Mouse (Mus musculus): ENCODE data around the gene Mindy4b-ps. TPM values are rescaled to one million over a fixed set of nuclear protein-coding genes. Genes with fewer than 3 reads are reported as not detected.
"Not testable (repeated sequence)": the region's sequence is repeated elsewhere in the genome, so short reads cannot be mapped to it uniquely, and the experiment has no call there.

Mindy4b-ps gene
- polyA plus RNA-seq (2016; fragmentation: Nextera tagmentation; extraction: Ambion mirVana), result 0.29 TPM in 1 of 2 replicates, not detected in the other

- no peak within 1 kb of the TSS for H3K27ac ChIP-seq
- no peaks in the 10 kb centered on the region for H3K27me3 ChIP-seq
- H3K9me3 ChIP-seq, result no peaks in the 10 kb centered on the region
- ATAC-seq (ENCODE audit: insufficient number of reproducible peaks, insufficient read depth, low FRiP score, low TSS enrichment), result no peak
- no peak within 1 kb of the TSS for H3K4me2 ChIP-seq (replicated peaks)
- no peaks in the 10 kb centered on the region for H3K36me3 ChIP-seq
- 58% methylated on average over 4 of the region's 4 CpGs for WGBS
- H3K4me3 ChIP-seq, result no peak within 1 kb of the TSS
- H3K9ac ChIP-seq, result no peak within 1 kb of the TSS
- no peaks in the 10 kb centered on the region for H3K4me1 ChIP-seq
These were observed at the start of gene Mindy4b-ps for GRCm38 (mm10) chr3:58822211-58822610. Gene Mindy4b-ps (minus strand): TSS chr3:58822311.

GRCm38 (mm10) chr3:58871882-58872281 lies 49.8 kb upstream of the Mindy4b-ps start:
- not testable (repeated sequence) for H3K36me3 ChIP-seq; H3K4me3 ChIP-seq; H3K27me3 ChIP-seq; H3K9me3 ChIP-seq; H3K4me1 ChIP-seq; H3K9ac ChIP-seq; ATAC-seq (ENCODE audit: insufficient number of reproducible peaks, insufficient read depth, low FRiP score, low TSS enrichment); H3K4me2 ChIP-seq (replicated peaks); H3K27ac ChIP-seq
- 80% methylated on average over 2 of the region's 2 CpGs for WGBS

GRCm38 (mm10) chr3:58865690-58866089 lies 43.6 kb upstream of the Mindy4b-ps start:
- no peaks in the 10 kb centered on the region for H3K9me3 ChIP-seq
- H3K4me1 ChIP-seq, result no peaks in the 10 kb centered on the region
- H3K4me2 ChIP-seq (replicated peaks), result no peak overlapping the region
- no peak overlapping the region for H3K27ac ChIP-seq
- no peaks in the 10 kb centered on the region for H3K36me3 ChIP-seq
- H3K27me3 ChIP-seq, result no peaks in the 10 kb centered on the region
- no peak overlapping the region for H3K9ac ChIP-seq
- ATAC-seq (ENCODE audit: insufficient number of reproducible peaks, insufficient read depth, low FRiP score, low TSS enrichment), result no peak
- H3K4me3 ChIP-seq, result no peak overlapping the region
- WGBS, result 59% methylated on average over 7 of the region's 7 CpGs

GRCm38 (mm10) chr3:58862976-58863375 lies 40.9 kb upstream of the Mindy4b-ps start:
- no peak overlapping the region for H3K9ac ChIP-seq
- H3K27me3 ChIP-seq, result no peaks in the 10 kb centered on the region
- no peak overlapping the region for H3K4me2 ChIP-seq (replicated peaks)
- H3K36me3 ChIP-seq, result no peaks in the 10 kb centered on the region
- WGBS, result 74% methylated on average over 2 of the region's 2 CpGs
- ATAC-seq (ENCODE audit: insufficient number of reproducible peaks, insufficient read depth, low FRiP score, low TSS enrichment), result no peak
- no peaks in the 10 kb centered on the region for H3K9me3 ChIP-seq
- no peak overlapping the region for H3K4me3 ChIP-seq
- no peak overlapping the region for H3K27ac ChIP-seq
- no peaks in the 10 kb centered on the region for H3K4me1 ChIP-seq

GRCm38 (mm10) chr3:58843415-58843814 lies 21.3 kb upstream of the Mindy4b-ps start:
- no peak overlapping the region for H3K4me2 ChIP-seq (replicated peaks)
- H3K9me3 ChIP-seq, result no peaks in the 10 kb centered on the region
- no peaks in the 10 kb centered on the region for H3K4me1 ChIP-seq
- H3K36me3 ChIP-seq, result no peaks in the 10 kb centered on the region
- no peak overlapping the region for H3K4me3 ChIP-seq
- no peak overlapping the region for H3K27ac ChIP-seq
- 50% methylated on average over 1 of the region's 1 CpGs for WGBS
- no peak overlapping the region for H3K9ac ChIP-seq
- H3K27me3 ChIP-seq, result no peaks in the 10 kb centered on the region
- ATAC-seq (ENCODE audit: insufficient number of reproducible peaks, insufficient read depth, low FRiP score, low TSS enrichment), result no peak

GRCm38 (mm10) chr3:58833442-58834160 lies 11.5 kb upstream of the Mindy4b-ps start:
- no peak overlapping the region for H3K27ac ChIP-seq
- H3K9me3 ChIP-seq, result no peaks in the 10 kb centered on the region
- H3K36me3 ChIP-seq, result no peaks in the 10 kb centered on the region
- ATAC-seq (ENCODE audit: insufficient number of reproducible peaks, insufficient read depth, low FRiP score, low TSS enrichment), result no peak
- H3K27me3 ChIP-seq, result no peaks in the 10 kb centered on the region
- H3K4me3 ChIP-seq, result no peak overlapping the region
- H3K4me2 ChIP-seq (replicated peaks), result no peak overlapping the region
- no peak overlapping the region for H3K9ac ChIP-seq
- 79% methylated on average over 5 of the region's 5 CpGs for WGBS
- H3K4me1 ChIP-seq, result no peaks in the 10 kb centered on the region

GRCm38 (mm10) chr3:58832888-58833287 lies 10.8 kb upstream of the Mindy4b-ps start:
- H3K27me3 ChIP-seq, result no peaks in the 10 kb centered on the region
- H3K9ac ChIP-seq, result no peak overlapping the region
- H3K36me3 ChIP-seq, result no peaks in the 10 kb centered on the region
- no peak overlapping the region for H3K4me3 ChIP-seq
- WGBS, result 87% methylated on average over 2 of the region's 2 CpGs
- no peaks in the 10 kb centered on the region for H3K4me1 ChIP-seq
- H3K27ac ChIP-seq, result no peak overlapping the region
- H3K9me3 ChIP-seq, result no peaks in the 10 kb centered on the region
- no peak for ATAC-seq (ENCODE audit: insufficient number of reproducible peaks, insufficient read depth, low FRiP score, low TSS enrichment)
- H3K4me2 ChIP-seq (replicated peaks), result no peak overlapping the region

GRCm38 (mm10) chr3:58831586-58831985 lies 9.5 kb upstream of the Mindy4b-ps start:
- no peak for ATAC-seq (ENCODE audit: insufficient number of reproducible peaks, insufficient read depth, low FRiP score, low TSS enrichment)
- H3K4me1 ChIP-seq, result no peaks in the 10 kb centered on the region
- H3K4me3 ChIP-seq, result no peak overlapping the region
- no peak overlapping the region for H3K9ac ChIP-seq
- H3K36me3 ChIP-seq, result no peaks in the 10 kb centered on the region
- H3K27me3 ChIP-seq, result no peaks in the 10 kb centered on the region
- H3K4me2 ChIP-seq (replicated peaks), result no peak overlapping the region
- H3K9me3 ChIP-seq, result no peaks in the 10 kb centered on the region
- H3K27ac ChIP-seq, result no peak overlapping the region
- WGBS, result 66% methylated on average over 5 of the region's 5 CpGs

GRCm38 (mm10) chr3:58829926-58830325 lies 7.8 kb upstream of the Mindy4b-ps start:
- Histone ChIP-seq H3K4me1 (no peaks in the 10 kb centered on the region), H3K9me3 (no peaks in the 10 kb centered on the region), H3K4me2 (replicated peaks) (no peak overlapping the region), H3K9ac (no peak overlapping the region), H3K27ac (no peak overlapping the region), H3K4me3 (no peak overlapping the region), H3K27me3 (no peaks in the 10 kb centered on the region), H3K36me3 (no peaks in the 10 kb centered on the region)
- 89% methylated on average over 1 of the region's 1 CpGs for WGBS
- no peak for ATAC-seq (ENCODE audit: insufficient number of reproducible peaks, insufficient read depth, low FRiP score, low TSS enrichment)

GRCm38 (mm10) chr3:58828366-58829153 lies 6.4 kb upstream of the Mindy4b-ps start:
- 84% methylated on average over 14 of the region's 14 CpGs for WGBS

GRCm38 (mm10) chr3:58826266-58826665 lies 4.2 kb upstream of the Mindy4b-ps start:
- H3K4me3 ChIP-seq, result no peak overlapping the region
- ATAC-seq (ENCODE audit: insufficient number of reproducible peaks, insufficient read depth, low FRiP score, low TSS enrichment), result no peak
- 16% methylated on average over 4 of the region's 4 CpGs for WGBS
- H3K27me3 ChIP-seq, result no peaks in the 10 kb centered on the region
- no peak overlapping the region for H3K27ac ChIP-seq
- H3K9ac ChIP-seq, result no peak overlapping the region
- no peak overlapping the region for H3K4me2 ChIP-seq (replicated peaks)
- no peaks in the 10 kb centered on the region for H3K4me1 ChIP-seq
- H3K36me3 ChIP-seq, result no peaks in the 10 kb centered on the region
- H3K9me3 ChIP-seq, result no peaks in the 10 kb centered on the region

More at GRCm38 (mm10) chr3:58828366-58829153, 6.4 kb upstream of the Mindy4b-ps start:
- ATAC-seq (ENCODE audit: insufficient number of reproducible peaks, insufficient read depth, low FRiP score, low TSS enrichment), result no peak
- H3K27ac ChIP-seq, result no peak overlapping the region
- no peak overlapping the region for H3K9ac ChIP-seq
- no peak overlapping the region for H3K4me3 ChIP-seq
- no peaks in the 10 kb centered on the region for H3K4me1 ChIP-seq
- H3K4me2 ChIP-seq (replicated peaks), result no peak overlapping the region
- H3K27me3 ChIP-seq, result no peaks in the 10 kb centered on the region
- H3K36me3 ChIP-seq, result no peaks in the 10 kb centered on the region
- no peaks in the 10 kb centered on the region for H3K9me3 ChIP-seq

GRCm38 (mm10) chr3:58817337-58817736 lies 4.8 kb downstream of the Mindy4b-ps start:
- H3K9ac ChIP-seq, result no peak overlapping the region
- H3K27me3 ChIP-seq, result no peaks in the 10 kb centered on the region
- H3K4me3 ChIP-seq, result no peak overlapping the region
- no peaks in the 10 kb centered on the region for H3K4me1 ChIP-seq
- WGBS, result 31% methylated on average over 6 of the region's 6 CpGs
- no peak overlapping the region for H3K4me2 ChIP-seq (replicated peaks)
- no peaks in the 10 kb centered on the region for H3K36me3 ChIP-seq
- H3K9me3 ChIP-seq, result no peaks in the 10 kb centered on the region
- no peak overlapping the region for H3K27ac ChIP-seq
- ATAC-seq (ENCODE audit: insufficient number of reproducible peaks, insufficient read depth, low FRiP score, low TSS enrichment), result no peak

Data from embryonic facial prominence, embryonic 12.5 days (tissue).